Mouse (Mus musculus) fibroblast of lung, adult 2 months (primary cell): ENCODE data around the gene Gm29289.
"Not testable (repeated sequence)": the region's sequence is repeated elsewhere in the genome, so short reads cannot be mapped to it uniquely, and the experiment has no call there.

Source experiments
- DNase-seq: peaks from one replicate; pipeline ENCODE4 v3.0.0-alpha.2; 2011; ENCODE audit warnings: low read depth

The Gm29289 gene

GRCm38 (mm10) chrY:2932282-2932681 is at the start of gene Gm29289:
TSS of gene Gm29289 (plus strand) at chrY:2932582.
- not testable (repeated sequence) for DNase-seq

DNA sequence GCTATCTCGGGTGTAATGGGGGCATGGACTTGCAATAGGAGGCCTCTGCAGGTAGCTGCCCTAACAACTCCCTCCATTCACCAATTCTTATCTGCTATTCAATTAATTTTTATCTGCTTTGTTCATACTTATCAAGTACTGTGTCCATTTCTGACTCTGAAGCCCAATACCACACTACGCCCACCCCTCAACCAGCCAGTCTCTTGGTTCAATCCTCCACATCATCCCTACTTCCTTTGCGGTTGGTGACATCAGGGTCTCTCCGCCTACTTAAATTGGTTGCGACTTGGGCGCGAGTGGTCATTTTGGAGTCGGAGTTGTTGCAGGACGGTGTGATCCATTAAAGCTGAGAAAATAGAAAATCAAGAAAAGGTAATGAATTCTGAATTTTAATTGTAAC is 31.7 kb upstream of the Gm29289 start, which contains the start of gene Gm10352:
Gm10352 (plus strand) TSS at position 301 of the 400 bp plus-strand sequence.
- DNase-seq, result not testable (repeated sequence)
